Mouse (Mus musculus) brain, embryonic 14.5 days (tissue): Measurements from ENCODE around the gene Gsg1l2.

Source experiments
- CTCF ChIP-seq: fragments of 200-500 bp; IDR thresholded peaks from 2 replicates; pipeline ENCODE4 v1.5.1; 2012; ENCODE audit warnings: inconsistent platforms, mild to moderate bottlenecking, moderate library complexity, borderline replicate concordance; ENCODE audit not compliant: insufficient read depth, insufficient read length; ENCODE audit errors: extremely low read depth
- POLR2A ChIP-seq: fragments of 200-500 bp; IDR thresholded peaks from 2 replicates; pipeline ENCODE4 v1.6.1; 2012; ENCODE audit warnings: mild to moderate bottlenecking, inconsistent platforms, borderline replicate concordance; ENCODE audit not compliant: poor library complexity, insufficient read depth, insufficient read length, severe bottlenecking; ENCODE audit errors: extremely low read depth

- TF ChIP-seq CTCF, result no peak
- no peak for TF ChIP-seq POLR2A
These were observed 61.1 kb downstream of the Gsg1l2 start for GRCm38 (mm10) chr11:67835408-67836078.
